Mouse (Mus musculus) thymus, adult 2 months (tissue): Measurements from ENCODE around the gene Tnfrsf8.
A peak's percentile ranks its signal among the peaks of the same experiment; 100 is the strongest.

Experiments
- CTCF ChIP-seq: fragments of 200-500 bp; IDR thresholded peaks from 2 replicates; pipeline ENCODE4 v1.5.1; 2012; ENCODE audit warnings: mild to moderate bottlenecking, control low read depth, low read length, moderate library complexity, borderline replicate concordance; ENCODE audit not compliant: control insufficient read depth, poor library complexity, insufficient read depth; ENCODE audit errors: extremely low read depth
- POLR2A ChIP-seq: fragments of 200-500 bp; IDR thresholded peaks from 2 replicates; pipeline ENCODE4 v1.6.1; 2012; ENCODE audit warnings: mild to moderate bottlenecking, low read length, control low read depth, moderate library complexity; ENCODE audit not compliant: control insufficient read depth, poor library complexity, insufficient read depth; ENCODE audit errors: extremely low read depth

DNA sequence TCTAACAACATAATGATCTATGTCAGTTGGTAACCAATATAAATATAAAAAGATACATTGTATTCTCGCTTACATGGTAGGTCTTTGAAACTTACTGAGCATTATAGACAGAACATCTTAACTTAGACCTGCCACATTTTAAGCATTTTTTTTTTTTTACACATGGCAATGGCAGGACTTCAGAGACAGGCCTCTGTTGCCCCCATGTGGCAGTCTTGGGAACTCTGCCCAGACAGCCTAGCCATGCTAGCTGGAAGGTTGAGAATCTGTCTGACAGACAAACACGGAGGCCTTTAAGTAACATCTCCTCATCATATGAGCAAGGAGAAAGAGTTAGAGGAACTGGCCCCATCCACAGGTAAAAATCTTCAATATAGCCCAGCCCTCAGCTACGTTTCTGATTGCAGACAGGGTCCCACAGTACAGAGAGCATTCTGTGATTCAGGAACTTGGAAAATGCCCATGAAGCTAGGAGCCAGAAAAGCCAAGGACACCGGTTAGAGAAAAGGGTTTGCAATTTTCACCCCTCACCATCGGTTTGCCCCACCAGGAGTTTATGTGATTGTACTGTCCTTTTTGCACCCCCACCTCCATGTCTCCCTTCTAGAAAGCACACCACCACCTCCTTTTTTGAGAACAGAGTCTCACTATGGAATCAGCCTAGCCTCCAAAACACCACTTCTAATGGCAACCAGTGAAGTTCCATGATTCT lies 19.2 kb downstream of the Tnfrsf8 start:
- TF ChIP-seq POLR2A (no peak), CTCF (peak; percentile 30; the same call in 1 of the 2 replicates)
